Mouse (Mus musculus) embryonic stem cell, embryonic (primary cell): ENCODE measurements around the gene Catip.

Experiments
- CTCF ChIA-PET, 4 experiments: fragments of 300-600 bp in 2 of 4; fragments of 350-600 bp in 2 of 4; sonication (Branson Sonifier 250); formaldehyde crosslinking; loops; one replicate each; lab custom pipeline; 2022; ENCODE audit warnings: inconsistent platforms in 2 of 4; lab: Charles Lee
- POLR2A ChIA-PET, 4 experiments: fragments of 300-600 bp in 2 of 4; fragments of 350-600 bp in 2 of 4; sonication (Branson Sonifier 250); formaldehyde crosslinking; loops; one replicate each; lab custom pipeline; 2022; ENCODE audit warnings: antibody characterized with exemption in 4 of 4, inconsistent platforms in 1 of 4; lab: Charles Lee

The Catip gene

GRCm38 (mm10) chr1:74395290-74395689, 33.4 kb downstream of the Catip start:
- CTCF ChIA-PET = no interaction called here
- POLR2A ChIA-PET = interaction anchor here in 2 of 4 experiments (0.6 to 5.8 kb wide), 7 partner anchors 10 to 118 kb away, joined by 3 to 42 read pairs (median 4); no protein-coding TSS in a partner anchor

GRCm38 (mm10) chr1:74396456-74397222, 34.7 kb downstream of the Catip start:
- ChIA-PET CTCF (interaction anchor here (0.6 to 2.1 kb wide), 38 partner anchors 8 to 1416 kb away, joined by 3 to 23 read pairs (median 4); partner anchors contain the start of genes Aamp (in 2 of the 4), Catip (in 2 of the 4), Pnkd (in 2 of the 4) and Dnpep (in 1 of the 4)), POLR2A (interaction anchor here (0.6 to 5.8 kb wide), 62 partner anchors 7 to 546 kb away, joined by 3 to 42 read pairs (median 5); partner anchors contain the start of genes Aamp (in 2 of the 4), Catip (in 2 of the 4), Pnkd (in 2 of the 4) and Slc11a1 (in 2 of the 4))

- POLR2A ChIA-PET = interaction anchor here (0.5 to 5.8 kb wide), 90 partner anchors 8 to 1637 kb away, joined by 3 to 42 read pairs (median 4); partner anchors contain the start of genes Vil1 (in 3 of the 4), Aamp (in 2 of the 4), Catip (in 2 of the 4) and Pnkd (in 2 of the 4)
Observed at GRCm38 (mm10) chr1:74397268-74397918, 35.5 kb downstream of the Catip start.

GRCm38 (mm10) chr1:74397919-74398451, 36.1 kb downstream of the Catip start:
- ChIA-PET POLR2A (interaction anchor here (0.5 to 5.8 kb wide), 84 partner anchors 9 to 1637 kb away, joined by 3 to 42 read pairs (median 4); partner anchors contain the start of genes Vil1 (in 3 of the 4), Aamp (in 2 of the 4), Catip (in 2 of the 4) and Pnkd (in 2 of the 4)), CTCF (interaction anchor here (0.6 to 2.1 kb wide), 68 partner anchors 8 to 758 kb away, joined by 3 to 23 read pairs (median 4); partner anchors contain the start of genes Catip (in 3 of the 4), Aamp (in 2 of the 4), Pnkd (in 2 of the 4) and Vil1 (in 2 of the 4))

More at GRCm38 (mm10) chr1:74397268-74397918, 35.5 kb downstream of the Catip start:
- CTCF ChIA-PET = interaction anchor here (0.5 to 2.1 kb wide), 79 partner anchors 8 to 1416 kb away, joined by 3 to 23 read pairs (median 4); partner anchors contain the start of genes Catip (in 3 of the 4), Aamp (in 2 of the 4), Pnkd (in 2 of the 4) and Vil1 (in 2 of the 4)

GRCm38 (mm10) chr1:74400531-74400930, 38.6 kb downstream of the Catip start:
- ChIA-PET CTCF (interaction anchor here in 1 of 4 experiments (0.6 kb wide), 1 partner anchor 186 kb away, joined by 3 read pairs; no protein-coding TSS in a partner anchor), POLR2A (interaction anchor here in 2 of 4 experiments (0.9 to 3.0 kb wide), 6 partner anchors 15 to 123 kb away, joined by 3 to 12 read pairs (median 4); partner anchors contain the start of genes Aamp (in 2 of the 2), Pnkd (in 2 of the 2) and Gpbar1 (in 1 of the 2))

GRCm38 (mm10) chr1:74401015-74401702, 39.3 kb downstream of the Catip start:
- ChIA-PET POLR2A (interaction anchor here in 2 of 4 experiments (1.2 to 3.0 kb wide), 4 partner anchors 14 to 116 kb away, joined by 3 to 12 read pairs (median 8); partner anchors contain the start of genes Aamp (in 1 of the 2) and Pnkd (in 1 of the 2)), CTCF (no interaction called here)

- CTCF ChIA-PET = interaction anchor here in 1 of 4 experiments (0.7 kb wide), 1 partner anchor 30 kb away, joined by 8 read pairs; no protein-coding TSS in a partner anchor
- POLR2A ChIA-PET = interaction anchor here in 2 of 4 experiments (0.6 to 2.5 kb wide), 3 partner anchors 11 to 102 kb away, joined by 3 to 9 read pairs (median 3); partner anchors contain the start of gene Cnot9 (in 1 of the 2)
Observed at GRCm38 (mm10) chr1:74404206-74404605, 42.3 kb downstream of the Catip start.

- POLR2A ChIA-PET = interaction anchor here in 3 of 4 experiments (0.7 to 2.4 kb wide), 8 partner anchors 10 to 81 kb away, joined by 3 to 11 read pairs (median 6); no protein-coding TSS in a partner anchor
- CTCF ChIA-PET = interaction anchor here in 3 of 4 experiments (0.6 to 1.3 kb wide), 6 partner anchors 10 to 58 kb away, joined by 3 to 5 read pairs (median 4); no protein-coding TSS in a partner anchor
Observed at GRCm38 (mm10) chr1:74408589-74409504, 46.9 kb downstream of the Catip start, which contains the start of gene Vil1. Vil1 (plus strand) TSS chr1:74409376.

- CTCF ChIA-PET = interaction anchor here in 2 of 4 experiments (1.0 to 2.2 kb wide), 3 partner anchors 14 kb away, joined by 3 to 5 read pairs (median 3); no protein-coding TSS in a partner anchor
- POLR2A ChIA-PET = interaction anchor here in 1 of 4 experiments (0.6 to 1.4 kb wide), 2 partner anchors 14 to 143 kb away, joined by 3 to 8 read pairs; no protein-coding TSS in a partner anchor
Observed at GRCm38 (mm10) chr1:74411753-74412325, 49.9 kb downstream of the Catip start.

GRCm38 (mm10) chr1:74412711-74413110, 50.8 kb downstream of the Catip start:
- ChIA-PET CTCF (interaction anchor here in 2 of 4 experiments (0.6 to 1.3 kb wide), 3 partner anchors 15 to 40 kb away, joined by 3 to 4 read pairs (median 3); no protein-coding TSS in a partner anchor), POLR2A (interaction anchor here in 1 of 4 experiments (1.4 kb wide), 2 partner anchors 15 kb away, joined by 3 to 8 read pairs; no protein-coding TSS in a partner anchor)

GRCm38 (mm10) chr1:74415143-74415542, 53.2 kb downstream of the Catip start:
- CTCF ChIA-PET = interaction anchor here (0.6 to 1.9 kb wide), 5 partner anchors 17 to 219 kb away, joined by 3 to 7 read pairs (median 3); no protein-coding TSS in a partner anchor
- POLR2A ChIA-PET = interaction anchor here (0.7 to 2.3 kb wide), 15 partner anchors 9 to 1105 kb away, joined by 3 to 10 read pairs (median 3); no protein-coding TSS in a partner anchor
